Mouse (Mus musculus): ENCODE data around the gene Rasd1.

DNA sequence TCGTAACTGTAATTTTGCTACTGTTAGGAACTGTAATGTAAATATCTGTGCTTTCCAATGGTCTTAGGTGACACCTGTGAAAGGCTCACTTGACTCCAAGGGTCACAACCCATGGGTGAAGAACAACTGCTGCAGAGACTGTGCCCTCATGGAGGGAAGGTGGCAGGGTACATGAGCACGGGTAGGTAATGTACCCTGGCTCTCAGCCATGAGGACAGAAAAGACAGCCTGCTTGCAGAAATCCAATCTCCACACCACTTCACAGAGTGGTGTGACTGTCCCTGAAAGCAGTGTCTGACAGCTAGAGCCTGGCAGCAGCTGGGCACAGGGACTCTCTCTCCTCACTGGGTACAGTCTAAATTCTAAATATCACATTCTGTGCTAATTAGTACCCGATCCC lies 46.8 kb upstream of the Rasd1 start:
- TF ChIP-seq CTCF (IDR thresholded peaks at IDR 0.05; ENCODE audit: insufficient read depth, low read length) (no peak), POLR2A (IDR thresholded peaks at IDR 0.05; ENCODE audit: borderline replicate concordance, extremely low read depth, low read depth, low read length) (no peak)
